Mouse (Mus musculus) forelimb bud, embryonic 11.5 days (tissue): Measurements from ENCODE around the gene Tmem132c.

Source experiments
- DNase-seq: peaks from one replicate; pipeline ENCODE4 v3.0.0-alpha.2; 2012; ENCODE audit warnings: low read depth, low spot score

Gene Tmem132c

GRCm38 (mm10) chr5:127406014-127406655, 164.5 kb downstream of the Tmem132c start:
- DNase-seq: peak; percentile 49

- no peak for DNase-seq
Observed at GRCm38 (mm10) chr5:127416536-127416935, 174.9 kb downstream of the Tmem132c start.

- DNase-seq: no peak
Observed at GRCm38 (mm10) chr5:127423936-127424335, 182.3 kb downstream of the Tmem132c start.

GRCm38 (mm10) chr5:127429124-127429523, 187.5 kb downstream of the Tmem132c start:
- DNase-seq: no peak

DNA sequence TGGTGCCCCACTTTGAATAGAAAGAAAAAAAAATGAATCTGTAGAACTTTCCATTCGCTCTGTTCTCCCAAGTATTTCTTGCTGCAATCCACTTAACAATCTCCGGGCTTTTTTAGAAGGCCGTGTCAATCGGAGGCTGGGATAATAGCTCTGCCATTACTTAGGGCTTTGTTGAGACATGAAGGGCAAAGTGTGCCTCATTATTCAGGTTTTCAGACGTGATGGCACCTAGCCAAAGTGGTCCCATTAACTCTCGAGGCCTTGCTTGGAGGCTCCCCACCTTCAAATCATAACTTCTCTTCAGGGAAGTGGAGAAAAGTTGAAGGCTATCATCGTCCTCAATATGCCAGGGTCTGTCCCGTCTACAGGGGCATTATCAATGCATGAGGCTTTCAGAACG, 190.0 kb downstream of the Tmem132c start:
- DNase-seq: no peak

DNA sequence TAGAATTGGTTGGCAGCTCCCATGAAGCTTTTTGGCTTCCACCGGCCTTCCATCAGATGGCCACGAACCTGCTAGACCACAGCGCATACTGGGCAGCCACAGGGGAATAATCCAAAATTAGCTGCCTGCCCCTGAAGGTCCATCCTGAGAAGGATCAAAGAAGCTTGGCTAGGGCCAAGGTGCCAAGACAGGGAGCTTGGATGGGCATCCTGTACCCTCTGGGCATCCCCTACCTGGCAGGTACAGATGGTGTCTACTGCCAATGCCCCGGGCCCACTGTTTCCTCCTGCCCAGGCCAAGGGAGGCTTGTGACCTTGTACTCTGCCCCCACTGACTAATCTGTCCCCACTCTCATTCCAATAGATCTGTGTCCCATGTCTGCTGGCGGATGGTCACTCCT, 195.2 kb downstream of the Tmem132c start:
- no peak for DNase-seq

GRCm38 (mm10) chr5:127438639-127439038, 197.0 kb downstream of the Tmem132c start:
- DNase-seq: no peak

DNA sequence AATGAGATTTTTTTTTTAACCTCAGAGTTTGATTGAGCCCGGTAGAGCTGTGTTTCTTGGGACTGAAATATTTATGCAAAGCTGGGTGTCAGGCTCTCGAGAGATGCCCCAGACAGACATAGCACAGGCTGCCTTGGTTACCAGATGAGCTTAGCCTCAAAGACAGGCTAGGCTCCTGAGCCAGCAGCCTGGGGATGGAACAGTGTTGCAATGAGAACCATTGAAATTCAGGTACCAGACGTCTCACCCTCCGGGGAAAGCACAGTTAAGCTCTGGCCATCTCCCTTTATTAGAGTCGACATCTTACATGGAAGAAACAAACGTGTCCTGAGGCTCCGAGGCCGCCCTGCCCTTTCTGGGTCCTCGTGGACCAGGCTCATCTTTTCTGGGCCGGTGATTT, 200.4 kb downstream of the Tmem132c start:
- DNase-seq: no peak

- peak; percentile 28 for DNase-seq
Observed at GRCm38 (mm10) chr5:127453580-127453979, 212.0 kb downstream of the Tmem132c start.

GRCm38 (mm10) chr5:127454068-127454467, 212.5 kb downstream of the Tmem132c start:
- no peak for DNase-seq

DNA sequence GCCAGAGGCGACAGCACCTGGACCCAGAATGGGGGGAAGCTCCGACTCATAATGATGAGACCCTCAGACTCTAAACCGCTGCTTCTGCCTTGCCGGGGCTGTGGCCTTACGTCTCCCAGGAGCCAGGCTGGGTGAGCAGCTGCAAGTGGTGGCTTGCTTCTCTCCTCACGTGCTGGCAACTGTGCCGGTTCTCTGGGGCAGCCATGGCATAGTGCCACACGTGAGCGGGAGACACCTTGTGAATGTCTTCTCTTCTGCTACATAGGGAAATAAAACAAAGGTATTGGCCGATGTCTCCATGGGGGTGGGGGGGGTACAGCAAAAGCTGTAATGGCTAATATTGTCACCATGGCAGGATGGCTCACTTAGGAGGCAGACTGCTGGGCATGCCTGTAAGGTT, 214.5 kb downstream of the Tmem132c start:
- no peak for DNase-seq

DNA sequence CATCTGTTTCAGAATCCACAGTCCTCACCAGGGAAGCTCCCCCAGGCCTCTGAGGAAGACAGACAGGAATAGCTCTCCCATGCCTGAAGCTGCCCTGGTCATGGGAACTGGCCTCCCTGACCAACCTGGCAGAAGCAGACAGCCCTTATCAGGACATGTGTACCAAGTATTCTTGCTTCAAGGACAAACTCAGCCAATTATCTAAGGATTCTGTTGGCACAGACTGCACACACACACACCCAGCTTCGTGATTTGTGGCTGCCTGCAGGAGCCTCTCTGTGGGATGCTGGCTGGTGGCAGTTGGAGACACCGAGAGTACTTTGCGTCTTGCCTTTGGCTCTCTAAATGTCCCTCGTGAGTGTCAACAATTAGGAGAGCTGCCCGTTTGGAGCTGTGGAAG, 226.5 kb downstream of the Tmem132c start:
- no peak for DNase-seq

- DNase-seq: no peak
Observed at GRCm38 (mm10) chr5:127470351-127470750, 228.7 kb downstream of the Tmem132c start.

DNA sequence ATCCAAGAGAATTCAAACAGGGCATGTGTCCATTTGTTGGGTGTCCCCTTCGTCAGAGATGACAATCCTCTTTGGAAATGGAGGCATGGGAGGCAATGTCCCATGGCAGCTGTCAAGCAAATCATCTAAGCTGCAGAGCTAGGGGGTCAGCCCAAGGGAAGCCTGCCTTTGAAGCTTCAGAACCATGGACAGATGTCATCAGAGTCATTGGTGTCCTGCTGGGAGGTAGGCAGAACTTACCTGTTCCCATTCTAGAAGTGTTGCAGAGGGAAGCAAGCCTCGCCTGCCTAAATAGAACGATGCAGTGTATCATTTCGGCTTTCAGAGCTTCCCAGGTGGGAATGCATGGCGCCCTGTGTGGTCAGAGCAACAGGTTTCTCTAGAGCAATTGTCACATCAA, 230.3 kb downstream of the Tmem132c start:
- DNase-seq: no peak

GRCm38 (mm10) chr5:127473706-127474105, 232.1 kb downstream of the Tmem132c start:
- no peak for DNase-seq

- no peak for DNase-seq
Observed at GRCm38 (mm10) chr5:127474856-127475255, 233.2 kb downstream of the Tmem132c start.

GRCm38 (mm10) chr5:127477790-127478189, 236.2 kb downstream of the Tmem132c start:
- no peak for DNase-seq

DNA sequence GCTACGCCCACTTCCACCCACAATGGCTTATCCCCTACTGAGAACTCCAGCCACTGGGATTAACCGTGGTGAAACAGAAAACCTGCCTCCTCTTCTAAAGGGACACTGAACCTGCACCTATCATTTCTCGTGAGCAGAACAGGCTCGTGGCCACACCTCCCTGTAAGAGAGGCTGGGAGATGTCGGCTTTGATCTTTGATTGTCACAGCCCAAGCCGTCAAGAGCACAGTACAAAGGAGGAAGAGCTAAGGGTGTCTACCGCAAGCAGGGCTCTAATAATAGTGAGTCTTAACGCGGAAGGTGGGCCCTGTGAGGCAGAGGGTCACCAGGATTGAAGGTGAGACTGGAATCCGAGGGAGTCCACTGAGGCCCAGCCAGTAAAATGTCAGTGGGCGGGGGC, 236.7 kb downstream of the Tmem132c start:
- DNase-seq: no peak

- DNase-seq: no peak
Observed at GRCm38 (mm10) chr5:127480931-127481330, 239.3 kb downstream of the Tmem132c start.

DNA sequence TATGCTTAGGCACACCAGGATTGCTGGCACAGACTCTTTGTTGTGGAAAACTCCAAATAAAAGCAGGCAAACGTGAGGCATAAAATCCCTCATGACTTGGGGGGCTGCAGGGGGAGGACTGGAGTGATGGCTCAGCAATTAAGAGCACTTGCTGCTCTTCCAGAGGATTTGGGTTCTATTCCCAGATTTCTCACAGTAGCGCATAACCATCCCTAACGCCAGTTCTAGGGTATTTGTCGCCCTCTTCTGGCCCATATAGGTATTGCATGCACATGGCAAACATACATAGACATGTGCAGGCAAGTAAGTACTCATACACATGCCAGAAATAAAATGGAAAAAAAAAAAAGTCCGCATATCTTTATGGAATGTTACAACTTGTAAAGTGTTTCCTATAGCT, 239.8 kb downstream of the Tmem132c start:
- DNase-seq: peak; percentile 69

GRCm38 (mm10) chr5:127482342-127482741, 240.7 kb downstream of the Tmem132c start:
- no peak for DNase-seq

- peak; percentile 56 for DNase-seq
Observed at GRCm38 (mm10) chr5:127483955-127484659, 242.5 kb downstream of the Tmem132c start.

- DNase-seq: peak; percentile 32
Observed at GRCm38 (mm10) chr5:127484813-127485486, 243.3 kb downstream of the Tmem132c start.
